Mouse (Mus musculus): ENCODE results near the gene Gipc2.
A peak's percentile ranks its signal among the peaks of the same experiment; 100 is the strongest.

Gene Gipc2

GRCm38 (mm10) chr3:152113496-152113895, 52.5 kb downstream of the Gipc2 start:
- peak; percentile 85 for DNase-seq

- peak; percentile 78 for DNase-seq
Observed at GRCm38 (mm10) chr3:152112664-152113063, 53.4 kb downstream of the Gipc2 start.

- no peak for DNase-seq
Observed at GRCm38 (mm10) chr3:152111482-152111881, 54.5 kb downstream of the Gipc2 start.

- DNase-seq = peak; percentile 96
Observed at GRCm38 (mm10) chr3:152111081-152111480, 54.9 kb downstream of the Gipc2 start.

- DNase-seq = no peak
Observed at GRCm38 (mm10) chr3:152109260-152109587, 56.8 kb downstream of the Gipc2 start.

- peak; percentile 93 for DNase-seq
Observed at GRCm38 (mm10) chr3:152108560-152109259, 57.3 kb downstream of the Gipc2 start.

- peak; percentile 87 for DNase-seq
Observed at GRCm38 (mm10) chr3:152108003-152108395, 58.0 kb downstream of the Gipc2 start.

- peak; percentile 79 for DNase-seq
Observed at GRCm38 (mm10) chr3:152107149-152108002, 58.7 kb downstream of the Gipc2 start.

- DNase-seq = peak; percentile 88
Observed at GRCm38 (mm10) chr3:152106225-152107148, 59.5 kb downstream of the Gipc2 start.

GRCm38 (mm10) chr3:152105341-152105740, 60.7 kb downstream of the Gipc2 start:
- peak; percentile 96 for DNase-seq

GRCm38 (mm10) chr3:152103381-152103780, 62.6 kb downstream of the Gipc2 start:
- DNase-seq = peak; percentile 67

- DNase-seq = no peak
Observed at GRCm38 (mm10) chr3:152101459-152101858, 64.6 kb downstream of the Gipc2 start.

GRCm38 (mm10) chr3:152100119-152100818, 65.8 kb downstream of the Gipc2 start:
- peak; percentile 65 for DNase-seq

GRCm38 (mm10) chr3:152095030-152095429, 71.0 kb downstream of the Gipc2 start:
- DNase-seq = peak; percentile 68

- peak; percentile 74 for DNase-seq
Observed at GRCm38 (mm10) chr3:152092385-152093057, 73.5 kb downstream of the Gipc2 start.

- peak; percentile 90 for DNase-seq
Observed at GRCm38 (mm10) chr3:152089178-152089577, 76.9 kb downstream of the Gipc2 start.

GRCm38 (mm10) chr3:152081381-152081780, 84.6 kb downstream of the Gipc2 start:
- DNase-seq = no peak

- peak; percentile 45 for DNase-seq
Observed at GRCm38 (mm10) chr3:152076088-152076487, 89.9 kb downstream of the Gipc2 start.

- DNase-seq = peak; percentile 49
Observed at GRCm38 (mm10) chr3:152069001-152069400, 97.0 kb downstream of the Gipc2 start.

GRCm38 (mm10) chr3:152068311-152068710, 97.7 kb downstream of the Gipc2 start:
- DNase-seq = peak; percentile 29

GRCm38 (mm10) chr3:152066696-152067095, 99.3 kb downstream of the Gipc2 start:
- peak; percentile 82 for DNase-seq

GRCm38 (mm10) chr3:152065806-152066205, 100.2 kb downstream of the Gipc2 start:
- peak; percentile 72 for DNase-seq

All from heart, adult 11 months (tissue).